Mouse (Mus musculus): ENCODE measurements around the gene Supt4a. TPM values are rescaled to one million over a fixed set of nuclear protein-coding genes. Genes with fewer than 3 reads are reported as not detected.

Gene Supt4a
- polyA plus RNA-seq, 1 experiment from 2014 or later: 163 TPM

- no peak overlapping the region for H3K27ac ChIP-seq (replicated peaks; ENCODE audit: low read depth, low read length)
- H3K4me1 ChIP-seq (ENCODE audit: control insufficient read depth, insufficient read depth, low read length): peaks cover 11% of the 10 kb centered on the region
- ATAC-seq (ENCODE audit: low FRiP score, low TSS enrichment) (no peak), DNase-seq (no peak)
- 88% methylated on average over 13 of the region's 13 CpGs for WGBS
- H3K4me2 ChIP-seq (ENCODE audit: low read length): no peak overlapping the region
- no peaks in the 10 kb centered on the region for H3K9me3 ChIP-seq (ENCODE audit: control insufficient read depth, low read length)
- H3K27me3 ChIP-seq (ENCODE audit: control insufficient read depth, insufficient read depth, low read length): 0 out of 2 replicates have a peak, but pooled peaks cover 2% of the 10 kb centered on the region
- no peak overlapping the region for H3K9ac ChIP-seq (replicated peaks; ENCODE audit: low read length)
- H3K4me3 ChIP-seq (replicated peaks; ENCODE audit: low read depth, low read length): no peak overlapping the region
- H3K36me3 ChIP-seq (ENCODE audit: control insufficient read depth, insufficient read depth, low read length): no peaks in the 10 kb centered on the region
Measured at GRCm38 (mm10) chr11:87729593-87730185, 7.7 kb upstream of the Supt4a start.

- no peak for DNase-seq
- Histone ChIP-seq H3K36me3 (ENCODE audit: control insufficient read depth, insufficient read depth, low read length) (no peaks in the 10 kb centered on the region), H3K4me2 (ENCODE audit: low read length) (no peak overlapping the region), H3K9ac (replicated peaks; ENCODE audit: low read length) (no peak overlapping the region), H3K4me1 (ENCODE audit: control insufficient read depth, insufficient read depth, low read length) (peaks cover 11% of the 10 kb centered on the region), H3K27me3 (ENCODE audit: control insufficient read depth, insufficient read depth, low read length) (0 out of 2 replicates have a peak, but pooled peaks cover 3% of the 10 kb centered on the region), H3K4me3 (replicated peaks; ENCODE audit: low read depth, low read length) (no peak overlapping the region), H3K27ac (replicated peaks; ENCODE audit: low read depth, low read length) (no peak overlapping the region), H3K9me3 (ENCODE audit: control insufficient read depth, low read length) (no peaks in the 10 kb centered on the region)
- ATAC-seq (ENCODE audit: low FRiP score, low TSS enrichment): no peak
- WGBS: 75% methylated on average over 10 of the region's 10 CpGs
Measured at GRCm38 (mm10) chr11:87730652-87731310, 6.6 kb upstream of the Supt4a start.

- 0 out of 2 replicates have a peak, but pooled peaks cover 3% of the 10 kb centered on the region for H3K27me3 ChIP-seq (ENCODE audit: control insufficient read depth, insufficient read depth, low read length)
- H3K27ac ChIP-seq (replicated peaks; ENCODE audit: low read depth, low read length): no peak overlapping the region
- H3K4me2 ChIP-seq (ENCODE audit: low read length): peak overlapping the region; percentile 48
- peak overlapping the region; percentile 16; the same call in 1 of the 2 replicates for H3K4me3 ChIP-seq (replicated peaks; ENCODE audit: low read depth, low read length)
- peak overlapping the region; percentile 34; the same call in 1 of the 2 replicates for H3K9ac ChIP-seq (replicated peaks; ENCODE audit: low read length)
- DNase-seq (no peak), ATAC-seq (ENCODE audit: low FRiP score, low TSS enrichment) (no peak)
- no peaks in the 10 kb centered on the region for H3K9me3 ChIP-seq (ENCODE audit: control insufficient read depth, low read length)
- WGBS: 51% methylated on average over 5 of the region's 5 CpGs
- peaks cover 2% of the 10 kb centered on the region for H3K36me3 ChIP-seq (ENCODE audit: control insufficient read depth, insufficient read depth, low read length)
- peaks cover 17% of the 10 kb centered on the region for H3K4me1 ChIP-seq (ENCODE audit: control insufficient read depth, insufficient read depth, low read length)
Measured at GRCm38 (mm10) chr11:87734346-87734745, 3.0 kb upstream of the Supt4a start.

GRCm38 (mm10) chr11:87735691-87736090 is 1.7 kb upstream of the Supt4a start:
- Histone ChIP-seq H3K27ac (replicated peaks; ENCODE audit: low read depth, low read length) (no peak overlapping the region), H3K4me3 (replicated peaks; ENCODE audit: low read depth, low read length) (no peak overlapping the region), H3K9ac (replicated peaks; ENCODE audit: low read length) (no peak overlapping the region), H3K4me1 (ENCODE audit: control insufficient read depth, insufficient read depth, low read length) (peaks cover 17% of the 10 kb centered on the region), H3K27me3 (ENCODE audit: control insufficient read depth, insufficient read depth, low read length) (0 out of 2 replicates have a peak, but pooled peaks cover 3% of the 10 kb centered on the region), H3K4me2 (ENCODE audit: low read length) (no peak overlapping the region), H3K36me3 (ENCODE audit: control insufficient read depth, insufficient read depth, low read length) (peaks cover 14% of the 10 kb centered on the region), H3K9me3 (ENCODE audit: control insufficient read depth, low read length) (no peaks in the 10 kb centered on the region)
- no peak for DNase-seq
- WGBS: 85% methylated on average over 6 of the region's 6 CpGs
- no peak for ATAC-seq (ENCODE audit: low FRiP score, low TSS enrichment)

GRCm38 (mm10) chr11:87736647-87737134 is 661 bp upstream of the Supt4a start:
- H3K27ac ChIP-seq (replicated peaks; ENCODE audit: low read depth, low read length): peak overlapping the region; percentile 72
- 0 out of 2 replicates have a peak, but pooled peaks cover 3% of the 10 kb centered on the region for H3K27me3 ChIP-seq (ENCODE audit: control insufficient read depth, insufficient read depth, low read length)
- WGBS: 2% methylated on average over 31 of the region's 31 CpGs
- ATAC-seq (ENCODE audit: low FRiP score, low TSS enrichment) (peak; percentile 38), DNase-seq (peak; percentile 71)
- no peaks in the 10 kb centered on the region for H3K9me3 ChIP-seq (ENCODE audit: control insufficient read depth, low read length)
- H3K9ac ChIP-seq (replicated peaks; ENCODE audit: low read length): peak overlapping the region; percentile 57
- H3K4me3 ChIP-seq (replicated peaks; ENCODE audit: low read depth, low read length): peak overlapping the region; percentile 81
- peaks cover 17% of the 10 kb centered on the region for H3K4me1 ChIP-seq (ENCODE audit: control insufficient read depth, insufficient read depth, low read length)
- H3K36me3 ChIP-seq (ENCODE audit: control insufficient read depth, insufficient read depth, low read length): peaks cover 23% of the 10 kb centered on the region
- H3K4me2 ChIP-seq (ENCODE audit: low read length): peak overlapping the region; percentile 97

- Histone ChIP-seq H3K36me3 (ENCODE audit: control insufficient read depth, insufficient read depth, low read length) (peaks cover 59% of the 10 kb centered on the region), H3K4me3 (replicated peaks; ENCODE audit: low read depth, low read length) (no peak overlapping the region), H3K4me2 (ENCODE audit: low read length) (no peak overlapping the region), H3K9ac (replicated peaks; ENCODE audit: low read length) (no peak overlapping the region), H3K27me3 (ENCODE audit: control insufficient read depth, insufficient read depth, low read length) (no peaks in the 10 kb centered on the region), H3K4me1 (ENCODE audit: control insufficient read depth, insufficient read depth, low read length) (no peaks in the 10 kb centered on the region), H3K27ac (replicated peaks; ENCODE audit: low read depth, low read length) (no peak overlapping the region), H3K9me3 (ENCODE audit: control insufficient read depth, low read length) (no peaks in the 10 kb centered on the region)
- ATAC-seq (ENCODE audit: low FRiP score, low TSS enrichment) (no peak), DNase-seq (no peak)
- 98% methylated on average over 3 of the region's 3 CpGs for WGBS
Measured at GRCm38 (mm10) chr11:87743691-87744090, 6.3 kb downstream of the Supt4a start.

- H3K27me3 ChIP-seq (ENCODE audit: control insufficient read depth, insufficient read depth, low read length): no peaks in the 10 kb centered on the region
- no peak overlapping the region for H3K9ac ChIP-seq (replicated peaks; ENCODE audit: low read length)
- H3K4me1 ChIP-seq (ENCODE audit: control insufficient read depth, insufficient read depth, low read length): no peaks in the 10 kb centered on the region
- H3K9me3 ChIP-seq (ENCODE audit: control insufficient read depth, low read length): no peaks in the 10 kb centered on the region
- ATAC-seq (ENCODE audit: low FRiP score, low TSS enrichment): no peak
- H3K27ac ChIP-seq (replicated peaks; ENCODE audit: low read depth, low read length): no peak overlapping the region
- H3K4me3 ChIP-seq (replicated peaks; ENCODE audit: low read depth, low read length): no peak overlapping the region
- DNase-seq: no peak
- H3K36me3 ChIP-seq (ENCODE audit: control insufficient read depth, insufficient read depth, low read length): peaks cover 51% of the 10 kb centered on the region
- WGBS: 87% methylated on average over 4 of the region's 4 CpGs
- no peak overlapping the region for H3K4me2 ChIP-seq (ENCODE audit: low read length)
Measured at GRCm38 (mm10) chr11:87744964-87745363, 7.6 kb downstream of the Supt4a start.

GRCm38 (mm10) chr11:87745632-87746555 is 8.5 kb downstream of the Supt4a start:
- Histone ChIP-seq H3K4me3 (replicated peaks; ENCODE audit: low read depth, low read length) (no peak overlapping the region), H3K9me3 (ENCODE audit: control insufficient read depth, low read length) (no peaks in the 10 kb centered on the region), H3K9ac (replicated peaks; ENCODE audit: low read length) (no peak overlapping the region), H3K4me2 (ENCODE audit: low read length) (no peak overlapping the region), H3K27me3 (ENCODE audit: control insufficient read depth, insufficient read depth, low read length) (no peaks in the 10 kb centered on the region), H3K27ac (replicated peaks; ENCODE audit: low read depth, low read length) (no peak overlapping the region), H3K4me1 (ENCODE audit: control insufficient read depth, insufficient read depth, low read length) (no peaks in the 10 kb centered on the region), H3K36me3 (ENCODE audit: control insufficient read depth, insufficient read depth, low read length) (peaks cover 43% of the 10 kb centered on the region)
- ATAC-seq (ENCODE audit: low FRiP score, low TSS enrichment): no peak
- DNase-seq: no peak
- WGBS: 86% methylated on average over 9 of the region's 9 CpGs
